Comparison of ENCODE assay signal across 31 mouse cellular contexts in the genomic region with DNA sequence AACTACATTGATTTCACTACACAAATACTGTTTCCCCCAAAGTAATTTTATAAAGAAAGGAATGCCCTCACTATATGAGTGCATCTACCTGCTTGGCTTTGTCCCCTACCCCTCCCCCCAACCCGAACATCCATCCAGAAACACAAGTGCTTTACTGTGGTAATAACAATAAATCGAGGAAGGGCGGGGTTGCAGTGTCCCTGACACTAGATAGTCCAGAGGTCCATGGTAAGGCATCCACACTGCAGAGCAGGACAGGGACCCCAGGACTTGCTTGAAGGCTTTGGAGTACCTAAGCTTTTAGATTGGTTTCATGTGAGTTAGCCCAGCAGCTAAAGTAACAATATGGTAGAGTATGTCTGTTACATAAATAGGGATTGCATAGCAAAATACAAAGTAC. TPM values are rescaled to one million over a fixed set of nuclear protein-coding genes. Genes with fewer than 3 reads are reported as not detected.
"Had no signal": no experiment of that assay in that cellular context is flagged by ENCODE, and none has a peak within 500 bp of the region (broad histone marks: within the 10 kb centered on the region; RNA-seq: fewer than 3 reads in every experiment).

No protein-coding gene starts in this region.

- H3K9ac ChIP-seq: limb, embryonic 12.5 days; limb, embryonic 15.5 days; liver, embryonic 14.5 days; liver, postnatal 0 days; lung, embryonic 14.5 days; neural tube, embryonic 13.5 days; stomach, embryonic 15.5 days had no signal

- ATAC-seq: liver, postnatal 0 days; lung, postnatal 0 days; midbrain, embryonic 16.5 days had no signal

- H3K9me3 ChIP-seq: limb, embryonic 12.5 days; limb, embryonic 15.5 days; neural tube, embryonic 13.5 days; stomach, embryonic 15.5 days had no signal

- DNase-seq: kidney, adult 9 months; kidney, postnatal 14 days; kidney, postnatal 4 days; left cerebral cortex, postnatal 4 days; liver, postnatal 0 days; lung, embryonic 14.5 days; retina, postnatal 1 day; right cerebral cortex, postnatal 25 days; spleen, adult 18-20 months; thymus, adult 18-20 months; thymus, postnatal 14 days; thymus, postnatal 4 days had no signal

- H3K27ac ChIP-seq: limb, embryonic 12.5 days; limb, embryonic 15.5 days; liver, embryonic 14.5 days; macrophage; neural tube, embryonic 13.5 days; stomach, embryonic 15.5 days had no signal

- H3K4me3 ChIP-seq: limb, embryonic 12.5 days; limb, embryonic 15.5 days; myocyte; neural tube, embryonic 13.5 days; stomach, embryonic 15.5 days had no signal

- H3K36me3 ChIP-seq: limb, embryonic 12.5 days; limb, embryonic 15.5 days; neural tube, embryonic 13.5 days; stomach, embryonic 15.5 days had no signal

- H3K4me2 ChIP-seq: limb, embryonic 12.5 days; limb, embryonic 15.5 days; liver, embryonic 11.5 days; lung, embryonic 14.5 days; neural tube, embryonic 13.5 days; stomach, embryonic 15.5 days had no signal

RNA-seq across cellular contexts. Expression of a gene that starts 0.7 kb away (rescaled TPM):
- total RNA-seq: layer of hippocampus, adult 18-20 months; layer of hippocampus, postnatal 14 days; left cerebral cortex, adult 8-10 months; left cerebral cortex, postnatal 14 days; left cerebral cortex, postnatal 4 days; monocyte, adult 5-6 weeks had no signal
- polyA plus RNA-seq: kidney, embryonic 16.5 days; limb, embryonic 12.5 days; limb, embryonic 15.5 days; liver, embryonic 11.5 days; liver, embryonic 14.5 days; lung, embryonic 14.5 days; macrophage; myocyte; neural tube, embryonic 13.5 days; stomach, embryonic 15.5 days; testis, adult 2 months had no signal

RNA-seq across cellular contexts. Expression of a gene that starts 40.0 kb away (rescaled TPM):
- total RNA-seq: megakaryocyte, adult 5-6 weeks; monocyte, adult 5-6 weeks; neutrophil, adult 5-6 weeks had no signal
